Mouse (Mus musculus): ENCODE measurements at regions not wholly inside any gene's neighbourhood (a gene's known extent, or its start where the extent isn't known, plus 50 kb on each side); places are given as distances from the start of the nearest gene placed in this dataset.

DNA sequence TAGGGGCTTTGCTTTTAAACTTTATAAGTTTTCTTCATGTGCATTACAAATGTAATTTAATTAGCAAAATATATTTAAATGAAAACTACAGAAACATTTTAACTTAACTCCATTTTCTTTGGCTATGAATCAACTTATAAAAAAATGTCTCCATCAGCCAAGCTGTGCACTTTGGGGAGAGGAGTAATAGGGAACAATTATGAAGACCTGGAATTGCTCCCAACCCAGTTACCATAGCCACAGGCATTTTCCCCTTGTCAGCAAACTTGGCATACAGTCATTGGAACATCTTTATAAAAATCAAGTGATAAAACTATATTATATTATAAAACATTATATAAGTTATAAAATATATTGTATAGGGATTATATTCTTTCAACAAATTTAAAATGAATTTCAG, 65.0 kb downstream of the Atxn7l3b start:
- DNase-seq (ENCODE audit: low spot score), result peak; percentile 39

DNA sequence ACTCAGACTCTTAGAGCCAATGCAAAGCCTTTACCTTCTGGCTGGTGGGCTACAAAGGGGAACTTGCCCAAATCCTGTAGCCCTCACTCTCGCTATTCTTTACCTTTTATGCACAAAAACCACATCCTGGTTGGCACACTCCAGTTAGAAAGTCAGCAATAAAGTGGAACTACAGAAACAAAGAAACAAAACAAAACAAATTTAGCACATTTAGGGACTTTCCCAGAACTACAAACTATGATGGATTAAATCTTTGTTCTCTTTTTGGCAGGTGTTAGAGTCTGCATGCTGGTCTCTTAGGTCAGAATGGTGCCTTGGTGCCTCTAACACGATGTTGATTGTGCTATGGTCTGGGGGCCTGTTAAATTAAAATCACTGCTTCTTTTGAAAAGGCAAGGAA, 65.4 kb downstream of the Atxn7l3b start:
- no peak for DNase-seq (ENCODE audit: low spot score)

DNA sequence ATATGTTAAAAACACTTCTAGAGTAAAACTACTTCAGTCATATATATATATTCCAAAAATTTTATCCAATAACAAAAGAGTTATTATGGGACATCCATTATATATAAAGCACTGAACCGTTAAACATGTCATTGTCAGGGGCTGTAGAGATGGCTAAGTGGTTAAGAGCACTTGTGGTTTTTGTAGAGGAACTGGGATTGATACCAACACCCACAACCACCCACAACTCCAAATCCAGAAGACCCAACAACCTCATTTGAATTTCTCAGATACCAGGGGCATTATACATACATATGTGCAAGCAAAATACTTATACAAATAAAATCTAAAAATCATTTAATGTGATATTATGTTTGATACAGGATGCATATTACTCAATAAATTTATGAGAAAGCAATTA, 76.8 kb downstream of the Atxn7l3b start:
- DNase-seq (ENCODE audit: low spot score), result no peak

GRCm38 (mm10) chr10:112846225-112846624, 82.6 kb downstream of the Atxn7l3b start:
- no peak for DNase-seq (ENCODE audit: low spot score)

DNA sequence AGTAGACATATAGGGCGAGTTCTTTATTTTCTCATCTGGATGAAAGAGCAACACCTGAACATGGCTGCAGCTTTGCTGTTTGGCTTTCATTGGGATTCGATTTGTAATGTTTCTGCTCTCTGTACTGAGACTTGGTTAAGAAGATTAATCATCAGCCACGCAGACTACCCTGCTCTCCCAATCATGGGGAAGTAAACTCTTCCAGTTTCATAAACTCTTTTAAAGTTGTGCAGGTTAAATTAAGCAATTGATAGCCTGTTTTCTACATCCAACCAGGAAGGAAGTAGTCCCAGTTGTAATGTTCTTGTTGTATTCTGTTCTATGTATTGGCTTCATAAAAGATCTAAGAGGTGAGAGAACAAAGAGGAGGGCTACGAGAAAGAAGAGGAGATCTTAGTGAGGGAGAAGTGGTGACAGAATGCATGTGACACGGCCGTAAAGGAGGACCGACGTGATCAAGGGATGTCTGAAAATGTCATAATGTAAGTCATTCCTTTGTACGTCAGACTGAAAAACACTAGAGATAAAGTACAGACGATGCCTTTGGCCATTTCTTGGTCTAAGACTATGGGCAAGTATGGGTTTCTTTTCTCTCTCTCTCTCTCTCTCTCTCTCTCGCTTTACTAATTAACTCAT, 91.3 kb downstream of the Atxn7l3b start:
- DNase-seq (ENCODE audit: low spot score), result no peak

DNA sequence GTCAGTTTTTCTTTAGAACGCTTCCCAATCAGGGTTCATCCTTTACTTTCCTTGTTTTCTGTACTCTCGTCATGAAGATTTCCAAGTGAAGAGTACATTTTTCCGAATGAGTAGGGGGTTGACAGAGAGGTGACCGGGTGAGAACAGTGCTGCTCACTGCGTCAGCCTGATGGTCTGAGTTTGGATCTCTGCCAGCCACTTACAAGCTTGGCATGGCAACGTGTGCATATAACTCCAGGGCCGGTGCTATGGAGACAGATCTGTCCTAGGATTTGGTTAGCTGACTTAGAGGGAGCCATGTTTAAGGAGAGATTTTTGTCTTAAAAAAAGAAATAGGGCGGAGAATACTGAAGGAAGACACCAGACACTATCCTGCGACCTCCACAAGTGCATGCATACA, 92.8 kb downstream of the Atxn7l3b start:
- no peak for DNase-seq (ENCODE audit: low spot score)

GRCm38 (mm10) chr10:112835508-112835907, 93.3 kb downstream of the Atxn7l3b start:
- no peak for DNase-seq (ENCODE audit: low spot score)

GRCm38 (mm10) chr10:112810181-112810580, 118.6 kb downstream of the Atxn7l3b start:
- DNase-seq (ENCODE audit: low spot score), result no peak

DNA sequence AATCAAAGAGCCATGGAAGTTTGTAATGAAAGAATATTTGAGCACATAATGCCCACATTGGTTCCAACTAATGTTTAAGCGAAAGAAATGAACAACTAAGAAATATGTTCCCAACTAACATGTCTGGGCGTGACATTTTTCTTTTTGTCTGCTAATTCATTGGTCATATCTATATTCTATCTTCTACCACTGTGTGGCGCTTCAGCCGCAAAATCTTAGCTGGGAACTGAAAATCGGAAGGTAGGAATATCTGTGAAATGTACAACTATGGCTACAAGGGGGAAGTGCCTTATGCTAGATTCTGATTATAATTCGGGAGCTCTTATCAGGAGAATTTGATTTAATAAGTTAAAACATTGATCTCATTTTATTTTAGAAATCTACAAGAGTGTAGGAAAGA, 125.2 kb downstream of the Atxn7l3b start:
- DNase-seq (ENCODE audit: low spot score), result peak; percentile 39

- peak; percentile 19 for DNase-seq (ENCODE audit: low spot score)
Measured at GRCm38 (mm10) chr10:112801560-112801959, 127.2 kb downstream of the Atxn7l3b start.

- DNase-seq (ENCODE audit: low spot score), result no peak
Measured at GRCm38 (mm10) chr10:112798603-112799002, 130.2 kb downstream of the Atxn7l3b start.

GRCm38 (mm10) chr10:112798090-112798489, 130.7 kb downstream of the Atxn7l3b start:
- DNase-seq (ENCODE audit: low spot score), result no peak

- no peak for DNase-seq (ENCODE audit: low spot score)
Measured at GRCm38 (mm10) chr10:112795938-112796337, 132.9 kb downstream of the Atxn7l3b start.

GRCm38 (mm10) chr10:112795473-112795872, 133.3 kb downstream of the Atxn7l3b start:
- no peak for DNase-seq (ENCODE audit: low spot score)

GRCm38 (mm10) chr10:112788236-112788635, 140.6 kb downstream of the Atxn7l3b start:
- DNase-seq (ENCODE audit: low spot score), result no peak

DNA sequence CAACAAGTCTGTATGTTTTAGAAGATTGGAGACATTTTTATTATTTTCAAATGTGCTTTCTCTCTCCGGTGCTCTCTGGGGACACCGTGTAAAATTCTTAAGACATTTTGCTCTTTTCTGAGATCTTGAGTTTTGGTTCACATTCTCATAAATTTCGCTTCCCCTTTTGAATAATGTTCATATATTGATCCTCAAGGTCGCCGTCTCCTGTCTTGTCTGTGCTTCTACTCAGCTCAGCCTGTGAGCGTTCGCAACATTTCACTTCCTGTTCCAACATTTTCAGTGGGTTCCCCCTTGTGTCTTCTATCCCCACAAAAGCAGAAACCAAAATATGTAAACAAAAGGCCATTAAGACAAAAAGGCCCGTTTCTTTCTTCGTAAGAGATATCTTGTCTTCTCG, 154.5 kb downstream of the Atxn7l3b start:
- no peak for DNase-seq (ENCODE audit: low spot score)

GRCm38 (mm10) chr10:112746683-112747082, 182.1 kb downstream of the Atxn7l3b start:
- DNase-seq (ENCODE audit: low spot score), result peak; percentile 27

GRCm38 (mm10) chr10:112743527-112743926, 185.3 kb downstream of the Atxn7l3b start:
- DNase-seq (ENCODE audit: low spot score), result no peak

DNA sequence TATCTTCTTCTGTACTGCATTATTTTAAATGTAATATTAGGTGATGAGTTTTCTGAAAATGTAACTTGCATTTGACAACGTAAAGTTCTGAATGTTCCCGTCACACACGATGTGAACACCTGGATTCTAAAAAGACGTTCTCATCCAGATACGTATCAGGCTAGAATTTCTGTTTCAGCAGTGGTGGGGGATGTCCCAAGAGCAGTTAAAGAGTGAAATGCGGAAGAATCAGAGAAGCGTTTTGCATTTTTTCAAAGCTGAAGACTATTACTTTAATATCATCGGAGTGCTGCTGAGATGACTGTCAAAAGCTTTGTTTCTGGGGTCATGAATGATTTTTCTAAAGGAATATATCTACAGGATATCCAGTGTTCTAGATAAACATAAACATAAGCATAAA, 186.7 kb downstream of the Atxn7l3b start:
- no peak for DNase-seq (ENCODE audit: low spot score)

All from layer of hippocampus, adult 11-12 months (tissue).